Mouse (Mus musculus): Measurements from ENCODE around the gene Dcun1d1.
A peak's percentile ranks its signal among the peaks of the same experiment; 100 is the strongest.

Gene Dcun1d1

DNA sequence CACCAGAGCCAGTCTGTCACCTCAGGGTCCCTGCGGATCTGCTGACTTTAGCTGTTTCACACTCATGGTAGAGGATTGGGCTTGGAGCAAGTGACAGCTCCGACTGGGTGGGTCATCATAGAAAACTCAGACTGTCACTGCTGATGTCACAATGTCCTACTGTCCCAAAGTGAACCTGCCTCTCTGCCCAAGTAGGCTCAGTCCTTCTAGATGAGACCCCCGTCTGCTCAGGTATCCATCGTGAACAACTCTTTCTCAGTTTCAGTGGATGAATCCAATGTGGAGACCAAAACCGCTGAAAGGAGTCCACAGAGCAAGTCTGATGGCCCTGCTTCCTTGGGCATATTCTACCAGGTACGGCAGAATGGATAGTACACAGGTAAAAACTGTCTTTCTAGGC, at the start of gene Dcun1d1:
Gene Dcun1d1 (minus strand): TSS at position 101 of the 400 bp plus-strand sequence.
- DNase-seq (ENCODE audit: low read depth) = no peak

DNA sequence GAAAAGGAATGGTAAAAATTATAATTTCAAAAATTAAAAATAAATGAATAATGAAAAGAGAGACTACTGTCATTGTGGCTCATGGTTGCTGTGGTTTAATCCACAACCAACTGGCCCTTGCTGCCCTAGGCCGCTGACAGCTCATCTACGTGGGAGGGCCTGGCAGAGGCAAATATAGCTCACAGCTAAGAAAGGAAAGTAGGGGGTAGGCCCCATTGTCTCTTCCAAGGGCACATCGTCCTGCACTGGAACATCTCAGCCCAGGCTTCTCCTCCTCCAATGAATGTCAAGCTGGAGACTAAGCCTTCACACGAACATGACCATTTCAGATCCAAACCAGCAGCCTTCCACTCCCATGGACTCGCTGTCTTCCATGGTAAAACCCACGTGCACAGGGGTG, 49.0 kb upstream of the Dcun1d1 start:
- DNase-seq (ENCODE audit: low read depth) = no peak

DNA sequence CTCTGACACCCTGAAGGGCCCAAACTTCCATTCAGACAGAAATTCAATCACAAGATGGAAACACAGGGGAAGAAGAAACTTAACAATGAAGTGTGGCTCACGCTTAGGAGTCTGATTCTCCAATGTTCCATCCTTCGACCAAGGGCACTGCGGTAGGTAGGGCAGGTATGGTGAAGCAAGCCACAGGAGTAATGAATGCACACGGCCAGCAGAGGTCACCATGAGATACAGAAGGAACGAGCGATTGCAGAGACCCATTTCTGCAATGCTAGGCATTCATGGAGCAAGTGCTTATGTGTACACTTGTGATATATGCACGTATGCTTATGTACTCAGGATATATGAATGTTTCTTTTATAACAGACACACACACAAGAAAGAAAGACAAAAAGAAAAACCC, 36.3 kb upstream of the Dcun1d1 start:
- peak; percentile 44 for DNase-seq (ENCODE audit: low read depth)

DNA sequence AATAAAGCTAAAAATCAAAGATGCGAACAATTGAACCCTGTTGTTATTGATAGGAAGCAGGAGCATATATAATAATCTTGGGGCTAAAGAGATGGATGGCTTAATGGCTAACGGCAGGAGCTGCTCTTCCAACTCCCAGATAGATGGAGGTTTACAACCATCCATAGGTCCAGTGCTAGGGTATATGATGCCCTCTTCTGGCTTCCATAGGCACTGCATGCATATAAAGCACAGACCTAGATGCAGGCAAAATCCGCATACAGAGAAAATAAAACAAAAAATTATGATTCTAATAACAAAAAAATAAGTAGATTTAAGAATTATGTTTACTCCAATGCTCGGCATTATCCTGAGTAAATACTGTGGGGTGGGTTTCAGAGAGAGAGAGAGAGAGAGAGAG, 35.7 kb upstream of the Dcun1d1 start:
- DNase-seq (ENCODE audit: low read depth) = peak; percentile 43

DNA sequence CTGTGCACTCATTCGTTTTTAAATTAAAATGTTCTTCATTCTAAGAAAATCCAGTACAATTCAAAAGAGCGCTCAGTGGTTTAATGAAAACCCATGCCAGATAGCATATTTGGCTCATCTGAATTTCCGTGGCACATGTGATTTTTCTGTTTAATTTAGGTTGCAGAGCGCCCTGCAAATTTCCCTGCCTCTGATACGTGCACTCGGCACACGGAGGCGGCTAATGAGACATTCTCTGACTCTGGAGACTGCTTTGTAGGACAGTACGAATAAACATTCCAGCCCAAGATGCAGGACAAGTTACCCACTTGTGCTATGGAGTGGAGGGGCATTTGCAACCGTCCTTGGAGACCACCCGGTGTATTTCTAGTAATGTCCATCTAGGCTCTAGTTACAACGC, 33.9 kb upstream of the Dcun1d1 start:
- DNase-seq (ENCODE audit: low read depth) = no peak

DNA sequence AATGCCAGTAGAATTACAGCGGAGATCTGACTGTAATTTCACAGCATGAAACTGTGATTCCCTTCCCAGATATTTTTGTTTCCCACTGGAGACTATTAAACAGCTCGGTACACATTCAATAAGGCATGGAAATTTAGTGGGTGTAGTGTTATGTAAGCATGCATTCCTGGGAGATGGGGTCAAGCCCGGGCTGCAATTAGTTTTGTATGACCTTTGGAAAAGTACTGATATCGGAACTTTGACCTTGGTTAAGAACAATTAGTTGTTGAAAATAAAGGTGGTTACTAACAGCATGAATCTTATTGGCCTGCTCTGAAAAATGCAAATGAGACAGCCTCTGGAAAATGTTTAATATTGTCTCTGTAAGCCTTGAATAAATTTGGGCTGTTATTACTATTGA, 33.2 kb upstream of the Dcun1d1 start:
- no peak for DNase-seq (ENCODE audit: low read depth)

DNA sequence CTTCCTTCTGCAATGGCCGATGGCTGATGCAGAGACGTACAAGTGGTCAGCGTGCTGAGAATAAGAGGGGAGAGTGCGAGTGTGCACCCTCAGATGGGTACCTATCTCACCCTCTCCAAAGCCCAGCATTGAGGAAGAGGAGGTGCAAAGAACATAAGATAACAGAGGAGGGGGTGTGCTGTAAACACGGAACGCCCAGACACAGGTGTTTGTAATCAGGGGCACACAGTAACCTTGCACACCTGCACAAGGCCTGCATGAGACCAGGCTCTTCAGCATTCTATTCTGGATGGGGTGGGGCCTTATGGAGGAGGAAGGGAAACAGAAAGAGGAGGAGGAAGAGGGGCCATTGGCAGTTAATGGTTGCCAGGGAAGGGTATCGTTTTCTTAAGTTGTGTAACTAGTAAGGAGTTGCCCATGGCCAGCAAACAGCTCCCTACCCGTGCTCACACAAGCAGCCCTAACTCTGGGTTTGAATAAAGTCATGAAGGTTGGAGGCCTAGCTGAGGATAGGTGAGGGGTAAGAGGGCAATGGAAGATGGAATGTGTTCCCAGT, 30.2 kb upstream of the Dcun1d1 start:
- DNase-seq (ENCODE audit: low read depth) = no peak

DNA sequence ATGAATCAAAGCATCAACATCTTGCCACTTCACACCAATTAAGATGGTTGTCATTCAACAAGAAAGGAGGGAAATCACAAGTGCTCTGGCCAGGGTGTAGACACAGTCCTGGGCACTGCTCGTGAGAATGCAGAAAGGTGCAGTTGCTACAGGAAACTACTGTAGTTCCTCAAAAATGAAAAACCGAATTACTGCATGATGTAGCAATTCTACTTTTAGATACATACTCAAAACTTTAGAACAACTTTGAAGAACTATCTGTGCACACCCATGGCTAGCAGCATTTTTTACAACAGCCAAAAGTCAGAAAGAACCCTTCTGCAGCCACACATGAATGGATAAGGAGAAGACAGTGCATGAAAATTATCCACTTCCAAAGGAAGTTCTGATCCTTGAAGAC, 29.2 kb upstream of the Dcun1d1 start:
- DNase-seq (ENCODE audit: low read depth) = no peak

DNA sequence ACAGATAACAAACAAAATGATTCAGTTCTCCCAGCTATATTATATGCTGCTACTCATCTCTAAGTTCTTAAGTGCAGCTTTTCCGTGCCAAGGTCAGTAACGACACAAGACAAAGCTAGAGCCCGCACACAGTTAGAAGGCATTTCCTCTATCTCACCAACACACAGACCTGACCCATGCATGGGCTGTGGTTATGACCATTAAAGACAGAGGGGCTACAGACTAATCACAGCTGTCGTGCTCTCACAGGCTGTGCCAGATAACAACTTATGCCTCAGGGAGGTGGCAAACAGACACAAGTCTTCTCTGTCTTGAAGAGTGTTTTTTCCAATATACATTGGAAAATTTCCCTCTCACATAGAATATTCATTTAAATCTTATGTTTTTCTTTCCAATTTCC, 27.7 kb upstream of the Dcun1d1 start:
- DNase-seq (ENCODE audit: low read depth) = no peak

DNA sequence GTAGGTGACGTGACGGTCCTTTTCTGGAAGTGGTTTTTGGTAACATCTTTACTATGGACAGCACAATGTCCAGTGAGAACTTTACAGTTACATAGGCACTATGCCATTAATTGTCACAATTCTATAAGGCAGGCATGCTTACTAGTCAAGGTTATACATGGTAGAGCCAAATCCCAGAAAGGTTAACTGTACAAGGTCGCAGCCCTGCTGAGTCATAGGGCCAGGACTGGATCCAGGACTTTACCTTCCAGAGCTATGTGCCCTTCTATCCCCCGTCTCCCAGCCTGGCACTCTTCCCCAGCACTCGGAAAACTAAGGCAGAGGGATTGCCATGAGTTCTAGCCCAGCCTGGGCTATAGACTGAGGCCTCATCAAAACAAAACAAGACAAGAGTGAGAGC, 26.7 kb upstream of the Dcun1d1 start:
- no peak for DNase-seq (ENCODE audit: low read depth)

DNA sequence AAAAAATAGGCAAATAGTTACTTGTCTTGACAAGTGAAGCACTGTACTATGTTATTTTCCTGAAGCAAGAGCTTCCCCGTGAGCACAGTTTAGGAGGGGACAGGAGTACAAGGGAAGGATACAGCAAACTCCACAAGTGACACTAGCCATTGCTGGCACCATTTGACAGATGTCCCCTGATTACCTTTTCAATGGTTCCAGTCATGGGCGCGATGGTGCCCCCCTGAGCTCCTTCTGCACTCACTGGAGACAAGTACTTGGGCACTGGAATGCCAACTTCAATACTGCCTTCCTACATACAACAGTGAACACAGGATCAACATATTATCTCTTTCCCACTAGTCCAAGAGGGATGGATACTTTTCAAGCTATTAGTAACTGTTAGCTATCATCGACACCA, 26.2 kb upstream of the Dcun1d1 start:
- DNase-seq (ENCODE audit: low read depth) = no peak

DNA sequence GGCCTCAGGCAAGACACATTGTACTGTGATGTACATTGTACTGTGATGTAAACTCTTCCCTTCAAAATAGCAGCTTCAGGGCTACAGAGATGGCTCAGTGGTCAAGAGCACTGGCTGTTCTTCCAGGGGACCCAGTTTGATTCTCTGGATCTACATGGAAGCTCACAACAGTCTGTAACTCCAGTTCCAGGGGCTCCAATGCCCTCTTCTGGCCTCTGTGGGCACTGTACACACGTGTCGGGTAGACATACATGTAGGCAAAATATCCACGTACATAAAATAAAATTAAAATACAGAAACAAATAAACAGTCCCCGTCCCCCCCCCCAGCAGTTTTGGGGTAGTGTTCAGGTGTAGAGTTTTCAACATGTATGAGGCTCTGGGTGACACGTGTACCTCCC, 25.7 kb upstream of the Dcun1d1 start:
- no peak for DNase-seq (ENCODE audit: low read depth)

DNA sequence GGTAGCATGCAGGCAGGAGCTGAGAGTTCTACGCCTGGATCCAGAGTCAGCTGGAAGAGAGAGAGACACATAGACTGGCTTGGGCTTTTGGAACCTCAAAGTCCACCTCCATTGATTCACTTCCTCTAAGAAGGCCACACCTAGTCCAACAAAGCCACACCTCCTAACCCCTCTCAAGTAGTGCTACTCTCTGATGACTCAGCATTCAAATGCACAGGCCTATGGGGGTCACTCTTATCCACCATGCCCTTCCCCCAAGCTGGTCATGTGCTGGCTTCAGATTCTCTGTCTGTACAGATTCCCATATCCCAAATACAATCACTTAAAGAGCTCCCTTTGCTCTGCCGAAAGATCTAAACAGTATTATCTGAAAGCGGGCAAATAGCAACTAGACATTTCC, 20.0 kb upstream of the Dcun1d1 start:
- DNase-seq (ENCODE audit: low read depth) = no peak

DNA sequence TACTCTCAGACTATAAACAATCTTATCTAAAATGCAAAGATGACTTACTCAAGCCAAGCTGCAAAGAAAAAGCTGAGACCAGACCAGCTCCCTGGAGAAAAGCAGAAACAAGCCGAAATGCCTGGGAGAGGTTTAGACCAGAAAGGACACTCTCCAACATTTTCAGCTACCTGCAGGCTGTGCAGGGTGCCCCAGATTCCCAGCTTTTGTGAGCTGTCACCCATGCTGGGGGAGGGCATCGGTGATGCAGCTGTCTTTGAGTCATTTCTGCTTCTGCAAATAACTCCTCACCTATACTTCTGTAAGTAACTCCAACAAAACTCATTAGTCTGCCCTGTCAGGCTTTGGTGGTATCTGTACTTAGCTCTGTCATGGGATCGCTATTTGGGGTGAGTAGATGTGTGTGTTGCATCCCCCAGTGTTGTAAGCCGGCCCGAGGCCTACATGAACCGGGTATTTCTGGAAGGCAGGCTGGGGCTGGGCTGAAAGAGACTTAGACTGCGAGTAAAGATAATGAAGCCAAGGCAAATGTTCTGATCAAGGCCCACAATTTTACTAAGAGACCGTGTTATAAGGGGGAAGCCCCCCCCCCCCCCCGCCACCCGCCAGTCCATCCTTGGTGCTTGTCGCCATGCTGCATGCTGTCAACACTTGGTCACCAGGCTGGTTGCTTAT, 17.8 kb upstream of the Dcun1d1 start:
- DNase-seq (ENCODE audit: low read depth) = no peak

DNA sequence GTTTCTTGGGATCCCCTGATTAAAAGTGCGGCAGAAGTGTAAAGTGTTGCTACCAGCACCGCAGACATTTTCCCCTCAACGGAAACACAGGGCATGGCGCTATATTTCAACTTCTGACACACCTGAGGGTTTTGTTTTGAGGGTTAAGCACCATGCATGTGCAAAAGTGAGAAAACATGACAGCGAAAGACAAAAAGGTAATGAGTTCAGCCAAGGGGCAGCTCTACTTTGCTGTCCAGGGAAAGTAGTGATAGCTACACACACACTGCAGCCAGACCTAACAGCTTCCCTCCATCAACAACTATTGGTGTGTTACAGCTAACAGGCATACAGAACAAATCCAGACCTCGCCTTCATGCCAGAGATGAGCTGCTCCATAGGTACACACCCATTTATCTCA, 16.6 kb upstream of the Dcun1d1 start:
- no peak for DNase-seq (ENCODE audit: low read depth)

DNA sequence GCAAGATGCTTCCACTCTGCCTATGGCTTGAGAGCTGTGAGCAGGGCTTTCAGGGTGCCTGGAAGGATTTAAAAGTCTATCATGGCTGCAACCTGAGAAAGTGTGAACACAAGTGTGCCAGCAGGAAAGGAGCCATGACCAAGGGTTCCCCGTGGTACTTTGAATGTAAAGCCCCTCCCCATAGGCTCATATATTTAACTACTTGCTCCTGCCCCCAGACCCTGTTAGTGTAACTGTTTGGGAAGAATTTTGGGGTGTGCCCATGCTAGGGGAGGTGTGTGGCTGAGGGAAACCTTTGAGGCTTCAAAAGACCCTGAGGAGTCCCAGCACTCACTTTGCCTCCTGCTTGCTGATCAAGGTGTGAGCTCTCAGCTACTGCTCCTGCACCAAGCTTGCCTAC, 15.9 kb upstream of the Dcun1d1 start:
- no peak for DNase-seq (ENCODE audit: low read depth)

DNA sequence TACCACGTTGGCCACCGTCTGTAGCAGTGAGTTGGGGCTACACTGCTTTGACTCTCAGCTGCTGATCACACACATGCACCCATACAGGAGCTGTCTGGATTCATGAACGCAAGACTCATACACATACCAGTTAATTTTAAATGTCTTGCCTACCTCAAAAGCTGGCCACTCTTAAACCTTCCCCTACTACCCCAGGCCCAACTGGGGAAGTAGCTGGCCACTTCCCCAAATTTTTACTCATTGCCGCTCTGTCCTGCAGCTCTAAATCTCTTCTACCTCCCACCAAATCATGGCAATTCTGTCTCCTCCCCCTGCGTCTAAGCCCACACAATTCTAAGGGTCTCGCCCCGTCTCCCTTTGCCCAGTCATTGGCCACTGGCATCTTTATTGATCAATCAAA, 11.0 kb upstream of the Dcun1d1 start:
- no peak for DNase-seq (ENCODE audit: low read depth)

DNA sequence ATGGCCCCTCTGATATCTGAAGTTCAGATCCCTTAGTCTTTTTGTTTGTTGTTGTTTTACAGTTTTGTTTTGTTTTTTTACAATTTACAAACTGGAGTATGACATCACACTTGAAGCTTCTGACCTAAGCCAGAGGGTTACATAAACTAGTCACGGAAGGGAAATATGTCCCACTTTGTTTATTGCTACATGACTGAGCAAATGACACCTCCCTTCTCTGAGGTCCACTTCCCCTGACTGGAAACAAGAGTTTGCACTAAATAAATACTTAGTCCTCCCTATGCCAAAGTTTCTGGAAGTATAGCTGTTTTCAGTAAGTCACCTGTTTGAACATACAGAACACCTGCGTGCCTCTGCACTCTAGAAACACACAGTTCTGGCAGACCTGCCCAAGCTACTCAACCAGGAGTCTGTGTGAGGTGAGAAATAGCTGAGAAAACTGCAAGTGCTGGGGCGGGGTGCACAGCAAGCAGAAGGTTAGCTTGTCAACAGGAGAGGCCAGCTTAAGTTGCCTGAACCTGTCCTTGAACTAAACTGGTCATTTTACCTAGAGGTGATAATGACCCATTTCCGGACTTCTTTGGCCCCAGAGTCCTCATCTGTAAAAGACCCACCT, 3.4 kb upstream of the Dcun1d1 start:
- no peak for DNase-seq (ENCODE audit: low read depth)

DNA sequence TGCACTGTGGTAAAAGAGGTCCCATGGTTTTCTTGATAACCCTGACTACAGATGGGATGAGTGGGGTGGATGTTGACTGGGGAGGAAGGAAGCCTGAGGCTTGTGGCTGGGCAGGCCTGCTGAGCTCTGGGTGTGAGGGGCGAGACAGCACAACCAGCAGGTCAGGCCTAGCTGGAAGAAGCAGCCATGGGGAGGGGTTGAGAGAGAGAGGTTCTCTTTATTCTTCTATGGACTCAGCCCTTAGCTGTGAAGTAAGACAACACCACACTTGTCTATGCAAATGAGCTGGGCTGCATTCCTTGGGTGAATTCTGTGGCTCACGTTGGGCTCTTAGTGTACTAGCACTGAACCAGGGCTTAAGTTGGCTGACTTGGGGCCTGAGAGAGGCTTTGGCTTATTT, 2.8 kb upstream of the Dcun1d1 start:
- no peak for DNase-seq (ENCODE audit: low read depth)

DNA sequence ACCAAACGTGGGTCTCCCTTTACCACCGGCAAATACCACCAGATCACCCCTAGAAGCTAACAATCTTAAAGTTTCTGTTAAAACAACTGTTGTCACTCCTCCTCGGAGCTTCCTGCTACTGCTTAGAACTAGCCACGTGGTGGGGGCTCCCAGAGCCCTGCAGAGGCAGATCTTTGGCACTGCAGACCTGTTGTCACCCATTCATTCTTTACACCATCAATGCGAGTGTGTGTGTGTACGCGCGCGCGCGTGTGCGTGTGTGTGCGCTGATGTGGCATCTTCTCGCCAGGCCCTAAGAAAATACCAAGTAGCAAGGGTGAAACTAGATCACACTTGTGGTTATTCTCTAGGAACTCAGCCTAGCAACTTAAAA, 3.9 kb downstream of the Dcun1d1 start:
- peak; percentile 64 for DNase-seq (ENCODE audit: low read depth)

DNA sequence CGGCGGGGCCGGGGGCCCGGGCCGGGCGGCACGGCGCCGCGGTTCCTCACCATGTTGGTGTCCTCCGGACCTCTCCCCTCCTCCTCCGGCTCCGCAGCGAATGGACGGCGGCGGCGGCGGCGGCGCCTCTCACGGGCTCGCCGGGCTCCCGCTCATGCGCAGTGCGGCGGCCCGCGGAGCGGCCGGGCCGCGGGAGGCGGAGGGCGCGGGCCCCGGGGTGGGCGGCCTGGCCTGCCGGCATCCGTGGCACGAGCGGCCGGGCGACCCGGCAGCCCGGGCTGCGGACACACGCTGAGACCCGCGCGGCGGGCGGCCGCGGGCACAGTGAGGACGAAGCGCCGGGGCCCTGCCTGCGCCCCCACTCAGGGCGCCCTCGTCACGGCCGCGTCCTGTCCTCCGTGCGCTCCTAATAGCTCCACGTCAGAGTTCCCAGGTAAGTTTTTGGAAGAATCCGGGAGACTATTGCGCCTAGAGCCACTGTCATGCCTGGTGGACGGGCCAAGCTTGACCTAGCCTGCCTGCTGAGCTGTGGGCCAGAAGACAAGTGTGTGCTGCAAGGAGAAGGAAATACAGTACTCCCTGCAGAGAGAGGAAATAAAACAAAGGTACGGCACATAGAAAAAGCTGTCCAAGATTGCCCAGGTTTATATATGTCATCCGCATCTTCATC, 4.4 kb downstream of the Dcun1d1 start:
- DNase-seq (ENCODE audit: low read depth) = peak; percentile 90

DNA sequence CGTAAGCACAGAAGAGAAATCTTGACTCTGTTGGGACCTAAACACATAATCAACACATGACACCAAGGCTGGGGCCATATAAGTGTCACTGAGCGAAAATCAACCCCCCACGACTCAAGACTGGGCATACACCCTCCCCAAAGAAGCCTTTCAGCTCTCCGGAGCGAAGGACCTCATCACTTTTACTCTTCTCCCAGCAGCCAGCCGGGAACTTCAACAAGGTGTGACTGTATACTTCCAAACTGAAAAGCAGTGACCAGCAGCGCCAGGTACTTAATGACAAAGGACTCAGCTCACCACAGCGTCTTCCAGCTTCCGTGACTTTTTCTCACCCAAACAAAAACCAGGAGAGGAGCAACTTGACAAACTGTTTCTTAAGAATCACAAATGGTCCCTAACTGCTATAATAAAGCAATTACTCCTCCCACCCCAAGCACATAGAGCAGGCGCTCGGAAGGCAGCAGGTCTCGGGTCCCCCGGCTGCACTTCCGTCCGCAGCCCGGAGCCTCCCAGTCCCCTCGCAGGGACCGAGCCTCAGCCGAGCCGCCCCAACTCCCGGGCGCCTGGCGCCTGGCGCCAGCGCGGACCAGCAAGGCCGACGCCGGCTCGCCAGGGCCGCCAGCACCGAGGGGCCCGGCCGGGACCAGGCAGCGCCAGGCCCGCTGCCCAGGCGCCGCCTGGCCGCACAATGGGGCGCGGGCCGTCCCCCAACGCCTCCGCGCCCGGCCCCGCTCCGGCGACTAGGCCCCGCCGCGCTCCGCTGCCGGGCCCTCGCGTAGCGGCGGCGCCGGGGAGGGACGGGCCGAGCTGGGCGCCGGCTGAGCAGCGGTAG, 5.1 kb downstream of the Dcun1d1 start:
- DNase-seq (ENCODE audit: low read depth) = peak; percentile 71

DNA sequence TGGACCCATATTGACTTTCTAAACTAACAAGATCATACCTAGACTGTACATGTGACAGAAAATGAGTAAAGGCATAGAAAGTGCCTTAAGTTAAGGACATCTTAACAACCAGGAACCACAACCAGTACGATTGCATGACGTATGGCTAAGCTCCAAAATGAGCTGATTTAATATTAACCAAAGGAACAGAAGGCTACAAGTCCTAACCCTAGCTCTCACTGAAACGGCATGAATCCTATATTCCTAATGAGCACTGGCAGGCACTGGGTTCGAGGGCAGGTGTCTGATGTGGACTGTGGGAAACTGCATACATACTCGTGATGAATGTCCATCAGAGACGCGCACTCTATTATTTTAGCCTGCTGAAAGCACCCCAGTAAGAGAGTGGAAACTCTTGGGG, 5.9 kb downstream of the Dcun1d1 start:
- DNase-seq (ENCODE audit: low read depth) = peak; percentile 14
